Mouse (Mus musculus): ENCODE results near the gene Duox2.

Gene Duox2

DNA sequence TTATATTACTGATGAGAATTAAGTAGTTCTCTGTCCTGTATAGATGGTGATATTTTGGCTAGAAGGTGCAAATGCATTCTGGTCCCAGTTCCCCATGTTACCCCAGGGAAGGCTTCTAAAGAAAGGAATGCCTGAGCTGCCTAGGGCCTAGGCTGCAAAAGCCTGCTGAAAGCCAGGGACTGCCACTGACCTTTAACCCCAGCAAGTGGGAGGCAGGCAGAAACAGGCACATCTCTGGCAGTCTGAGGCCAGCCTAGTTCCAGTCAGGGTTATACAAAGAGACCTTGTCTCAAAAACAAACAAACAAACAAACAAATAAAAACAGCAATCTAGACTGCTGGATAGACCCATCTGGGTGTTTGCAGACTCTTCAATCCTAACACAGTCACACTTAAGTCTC lies 57.5 kb downstream of the Duox2 start:
- DNase-seq (ENCODE audit: low spot score in 2 of 2): no peak

DNA sequence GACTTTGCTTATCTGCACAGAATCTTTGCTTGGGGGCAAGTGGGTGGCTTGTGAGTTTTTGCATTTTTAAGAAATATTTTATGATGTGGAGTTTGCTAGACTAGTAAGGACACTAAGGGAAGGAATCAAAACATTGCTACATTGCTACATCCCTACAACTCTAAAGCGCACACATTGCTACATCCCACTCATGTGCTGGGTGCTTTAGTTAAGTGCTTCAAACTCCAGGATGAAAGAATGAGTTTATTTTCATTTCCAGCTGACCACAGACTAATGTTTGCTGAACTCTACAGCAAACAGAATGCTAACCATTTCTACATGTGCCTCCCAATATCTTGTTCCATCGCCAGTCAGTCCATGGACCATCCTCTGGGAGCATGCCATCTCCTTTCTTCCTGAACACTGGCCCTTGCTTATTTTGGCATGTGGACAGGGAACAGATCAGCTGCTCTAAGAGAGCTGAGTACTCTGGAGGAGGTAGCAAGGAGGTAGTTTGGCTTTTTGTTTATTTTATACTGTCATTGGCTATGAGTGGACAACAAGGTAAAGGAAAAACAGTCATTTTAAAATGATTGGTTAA lies 60.3 kb downstream of the Duox2 start:
- no peak for DNase-seq (ENCODE audit: low spot score in 2 of 2)

DNA sequence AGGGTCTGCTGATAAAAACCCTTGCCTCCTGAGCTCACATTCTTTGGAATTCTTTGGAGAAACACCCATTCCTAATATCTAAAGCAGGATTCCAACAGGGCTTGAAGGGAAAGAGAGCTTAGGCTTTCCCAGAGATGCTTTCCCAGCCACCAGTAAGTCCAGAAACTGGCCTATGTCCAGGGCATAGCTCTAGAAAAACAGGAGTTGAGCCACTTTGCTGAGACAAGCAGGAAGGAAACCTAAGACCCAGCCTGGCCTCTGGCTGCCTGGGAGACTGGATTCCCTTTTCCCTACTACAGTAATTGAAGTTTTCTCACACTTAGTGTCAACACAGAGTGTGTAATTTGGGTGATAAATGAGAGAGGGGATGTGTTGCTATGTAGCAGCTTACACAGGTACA lies 61.9 kb downstream of the Duox2 start:
- DNase-seq (ENCODE audit: low spot score in 2 of 2): no peak

DNA sequence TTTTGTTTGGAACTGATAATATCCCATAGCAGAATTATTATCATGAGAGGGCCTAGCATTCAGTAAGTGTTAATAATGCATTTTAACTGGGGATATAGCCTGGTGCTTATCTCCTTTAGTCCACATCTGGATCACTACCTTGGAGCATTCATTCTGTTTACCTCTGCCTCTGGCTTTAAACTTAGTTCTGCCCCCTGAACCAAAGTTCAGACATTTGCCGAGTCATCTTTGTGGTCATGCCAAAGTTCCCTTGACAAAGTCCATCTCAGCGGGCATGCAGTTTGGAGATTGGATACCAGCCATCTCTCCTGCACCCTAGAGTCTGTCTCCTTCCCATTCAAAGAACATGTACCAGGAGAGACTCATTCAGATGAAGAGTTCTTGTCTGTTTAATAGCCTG lies 62.8 kb downstream of the Duox2 start:
- DNase-seq (ENCODE audit: low spot score in 2 of 2): no peak

DNA sequence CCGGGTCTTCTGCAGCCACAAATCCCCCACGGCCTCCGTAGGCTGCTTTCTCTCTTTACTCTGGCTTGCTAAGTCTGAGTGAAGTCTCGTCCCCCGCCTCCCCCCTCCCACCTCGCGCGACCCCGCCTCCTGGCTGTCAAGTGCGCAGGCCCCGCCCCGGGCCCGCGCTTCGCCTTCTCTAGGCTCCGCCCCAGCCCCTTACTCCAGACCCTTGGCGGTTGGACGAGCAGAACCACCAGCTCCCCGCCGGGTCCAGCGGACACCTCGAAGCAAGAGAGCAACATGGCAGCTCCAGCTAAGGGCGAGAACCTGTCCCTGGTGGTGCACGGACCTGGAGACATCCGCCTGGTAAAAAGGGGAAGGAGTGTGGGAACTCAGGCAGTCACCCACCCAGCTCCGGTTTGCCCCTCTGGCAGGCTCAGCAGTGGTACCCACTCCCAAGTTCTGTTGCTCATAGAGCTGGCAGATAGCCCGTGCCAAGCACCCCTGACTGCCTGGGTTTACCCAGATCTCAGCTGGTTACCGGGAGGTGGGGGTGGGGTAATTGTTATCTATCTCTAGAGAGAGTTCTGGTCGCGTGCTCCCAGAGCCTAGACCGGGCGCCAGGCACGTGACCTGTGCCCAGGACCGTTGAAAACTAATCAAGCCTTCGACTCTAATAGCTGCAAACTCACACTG lies 63.5 kb downstream of the Duox2 start, which contains the start of gene Sord:
Sord (plus strand) TSS at position 139 of the 678 bp plus-strand sequence.
- peak; percentile 45 to 61 for DNase-seq (ENCODE audit: low spot score in 2 of 2)

DNA sequence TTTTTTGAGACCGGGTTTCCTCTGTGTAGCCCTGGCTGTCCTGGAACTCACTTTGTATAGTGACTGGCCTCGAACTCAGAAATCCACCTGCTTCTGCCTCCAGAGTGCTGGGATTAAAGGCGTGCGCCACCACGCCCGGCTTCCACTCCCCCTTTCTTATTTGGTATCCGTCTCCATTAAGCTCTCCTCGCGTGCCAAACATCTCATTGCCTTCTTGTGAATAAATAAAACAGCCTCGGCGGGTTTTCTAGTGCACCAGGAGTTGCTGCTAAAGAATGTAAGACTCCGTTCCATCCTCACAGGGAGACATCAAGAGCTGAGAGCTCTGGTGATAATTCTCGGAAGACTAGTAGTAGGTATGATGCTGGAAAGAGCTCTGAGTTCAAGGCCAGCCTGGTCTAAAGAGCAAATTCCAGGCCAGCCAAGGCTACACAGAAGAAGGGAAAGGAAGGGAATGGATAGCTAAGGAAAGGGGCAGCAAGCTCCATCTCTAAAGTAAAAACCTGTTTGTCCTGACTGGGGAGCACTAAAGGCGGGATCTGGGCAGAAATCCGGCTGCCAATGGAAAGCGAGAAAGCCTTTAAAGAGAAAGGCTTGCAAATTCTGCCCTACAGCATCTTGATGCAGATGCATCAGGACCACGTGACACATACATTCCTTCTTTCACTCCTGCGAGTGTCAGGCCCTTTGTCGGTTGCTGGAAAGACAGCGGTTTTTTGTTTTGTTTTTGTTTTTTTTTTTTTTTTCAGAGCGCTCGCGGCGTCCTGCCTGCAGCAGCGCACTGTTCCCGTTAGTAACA lies 64.3 kb downstream of the Duox2 start:
- DNase-seq (ENCODE audit: low spot score in 2 of 2): peak; percentile 19 to 22

DNA sequence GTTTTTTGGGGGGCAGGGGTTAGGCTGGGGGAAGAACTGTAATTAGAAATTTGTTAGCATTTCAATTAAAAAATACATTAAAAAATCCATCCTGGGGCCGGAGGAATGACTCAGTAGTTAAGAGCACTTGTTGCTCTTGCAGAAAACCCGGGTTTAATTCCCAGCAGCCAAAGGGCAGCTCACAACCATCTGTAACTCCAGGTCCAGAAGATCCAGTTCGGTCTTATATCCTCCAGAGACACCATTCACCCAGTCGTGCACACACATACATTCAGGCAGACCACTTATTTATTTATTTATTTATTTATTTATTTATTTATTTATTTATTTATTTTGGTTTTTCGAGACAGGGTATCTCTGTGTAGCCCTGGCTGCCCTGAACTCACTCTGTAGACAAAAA lies 64.9 kb downstream of the Duox2 start:
- DNase-seq (ENCODE audit: low spot score in 2 of 2): no peak

DNA sequence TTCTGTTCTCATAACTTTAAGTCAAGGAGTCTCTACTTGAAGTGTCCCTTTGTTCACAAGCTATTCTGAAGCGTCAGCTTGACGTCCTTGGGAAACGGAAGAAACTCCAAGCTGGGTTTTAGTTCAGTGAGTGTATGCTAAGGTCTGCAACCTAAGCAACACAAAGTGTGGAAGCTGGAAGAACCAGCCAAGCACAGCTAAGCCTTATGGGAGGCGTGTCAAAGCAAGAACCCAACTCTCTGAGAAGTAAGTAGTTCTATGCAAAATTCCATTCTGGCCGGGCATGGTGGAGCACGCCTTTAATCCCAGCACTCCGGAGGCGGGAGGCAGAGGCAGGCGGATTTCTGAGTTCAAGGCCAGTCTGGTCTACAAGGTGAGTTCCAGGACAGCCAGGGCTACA lies 66.6 kb downstream of the Duox2 start:
- no peak for DNase-seq (ENCODE audit: low spot score in 2 of 2)

DNA sequence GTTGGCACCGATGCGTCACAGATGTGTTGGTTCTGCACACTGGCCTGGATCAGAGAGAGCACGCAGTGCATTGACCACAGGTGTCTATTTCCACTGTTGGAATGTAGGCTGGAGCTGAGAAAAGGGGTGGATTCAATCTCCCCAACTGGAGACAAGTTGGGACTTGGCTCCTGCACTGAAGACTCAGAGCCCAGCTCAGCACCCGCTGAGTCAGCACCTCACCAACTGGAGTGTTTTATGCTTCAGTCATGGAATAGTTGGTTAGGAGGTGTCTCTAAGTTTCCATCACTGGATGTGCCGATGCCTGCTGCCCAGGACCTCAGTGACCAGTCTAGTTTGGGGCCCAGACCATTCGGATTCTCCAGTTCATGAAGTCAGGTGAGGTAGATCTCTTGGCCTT lies 67.9 kb downstream of the Duox2 start:
- no peak for DNase-seq (ENCODE audit: low spot score in 2 of 2)
